Mouse (Mus musculus) activated CD4-positive, CD25-positive, alpha-beta regulatory T cell, adult 4 months (primary cell): ENCODE results near the gene Olfr115. TPM values are rescaled to one million over a fixed set of nuclear protein-coding genes. Genes with fewer than 3 reads are reported as not detected.

Experiments
- ATAC-seq: one replicate; pipeline ENCODE4 v1.8.0; 2017
- polyA plus RNA-seq, 2 experiments: library from polyadenylated mRNA; unstranded; fragments of 100-300 nt; shearing (Covaris generic); gene quantifications; one replicate each; pipeline ENCODE4 v1.2.1; 2017

Olfr115 gene
- under 1 TPM in 1 of 2 experiments, not detected in 1; 0.37 TPM for polyA plus RNA-seq

DNA sequence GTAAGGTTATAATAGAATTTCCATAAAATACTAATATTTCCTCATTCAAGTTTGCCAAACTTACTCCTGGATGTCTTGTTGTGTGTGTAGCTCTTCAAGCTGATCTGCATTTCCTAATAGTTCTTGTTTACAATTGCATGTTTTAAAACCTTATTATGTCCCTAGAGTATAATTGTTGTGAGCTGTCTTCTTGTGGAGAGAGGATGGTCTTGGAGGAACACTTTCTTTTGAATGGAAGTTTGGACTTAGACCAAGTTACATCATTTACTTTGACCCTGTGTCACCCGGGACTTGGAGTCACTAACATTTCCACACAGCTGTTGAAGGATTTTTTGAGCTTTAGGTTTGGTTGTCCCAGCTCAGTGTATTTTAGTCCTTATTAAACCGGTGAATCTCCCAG lies at the start of gene Olfr115, which contains the start of gene Olfr116:
Gene Olfr115, minus strand, starts transcription at position 101 of the 400 bp plus-strand sequence.
Gene Olfr116, minus strand, starts transcription at position 191 of the 400 bp plus-strand sequence.
- ATAC-seq, result no peak

DNA sequence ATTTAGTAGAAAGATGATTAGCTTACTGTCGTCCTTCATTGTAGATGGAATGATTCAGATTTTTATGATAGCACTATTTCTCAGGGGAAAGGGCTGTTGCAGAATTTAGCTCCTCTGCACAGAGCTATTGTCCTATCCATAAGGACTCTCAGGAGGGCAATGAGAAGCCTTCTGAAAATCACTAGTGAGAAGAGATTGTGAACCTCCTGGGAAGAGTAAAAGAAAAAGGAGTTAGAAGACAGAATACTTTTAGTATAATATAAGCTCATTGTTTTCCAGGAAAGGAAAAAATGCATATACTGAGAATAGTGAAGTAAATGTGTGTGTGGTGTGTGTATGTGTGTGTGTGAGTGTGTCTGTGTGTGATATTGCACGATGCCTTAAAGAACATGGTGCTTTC lies 39.8 kb upstream of the Olfr115 start, which contains the start of gene Olfr118:
Gene Olfr118, plus strand, starts transcription at position 301 of the 400 bp plus-strand sequence.
- ATAC-seq, result no peak

GRCm38 (mm10) chr17:37663682-37664081 lies 36.8 kb upstream of the Olfr115 start, which contains the start of gene Olfr117:
TSS of gene Olfr117 (minus strand) at chr17:37663782.
- ATAC-seq, result no peak

- ATAC-seq, result no peak
Measured at GRCm38 (mm10) chr17:37592643-37593042, 34.3 kb downstream of the Olfr115 start, which contains the start of gene Olfr114. TSS of gene Olfr114 (minus strand) at chr17:37592743.

- ATAC-seq, result no peak
Measured at GRCm38 (mm10) chr17:37577563-37577962, 49.3 kb downstream of the Olfr115 start, which contains the start of gene Olfr113. TSS of gene Olfr113 (minus strand) at chr17:37577663.

- ATAC-seq, result no peak
Measured at GRCm38 (mm10) chr17:37569351-37569750, 57.6 kb downstream of the Olfr115 start, which contains the start of gene Olfr112. TSS of gene Olfr112 (minus strand) at chr17:37569451.

Other genes with a start within 250 kb of the Olfr115 start
- gene Olfr105-ps, start 248.1 kb downstream of the Olfr115 start, polyA plus RNA-seq, result not detected
- gene Olfr106-ps, start 236.7 kb downstream of the Olfr115 start, polyA plus RNA-seq, result not detected
- under 1 TPM in 1 of 2 experiments, not detected in 1; 0.12 TPM for gene Olfr107, start 227.9 kb downstream of the Olfr115 start, polyA plus RNA-seq
- not detected for gene Olfr108, start 181.6 kb downstream of the Olfr115 start, polyA plus RNA-seq
- not detected for gene Olfr109, start 168.2 kb downstream of the Olfr115 start, polyA plus RNA-seq
- not detected for gene H2-M2, start 143.6 kb downstream of the Olfr115 start, polyA plus RNA-seq
- gene Olfr110, start 134.6 kb downstream of the Olfr115 start, polyA plus RNA-seq, result not detected
- gene Olfr111, start 119.1 kb downstream of the Olfr115 start, polyA plus RNA-seq, result not detected
- gene Olfr112, start 57.7 kb downstream of the Olfr115 start, polyA plus RNA-seq, result not detected
- gene Olfr113, start 49.4 kb downstream of the Olfr115 start, polyA plus RNA-seq, result not detected
- gene Olfr114, start 34.4 kb downstream of the Olfr115 start, polyA plus RNA-seq, result not detected
- gene Olfr116, start 90 bp upstream of the Olfr115 start, polyA plus RNA-seq, result not detected
- gene Olfr117, start 36.7 kb upstream of the Olfr115 start, polyA plus RNA-seq, result not detected
- under 1 TPM; 0.27 to 0.49 TPM for gene Olfr118, start 39.9 kb upstream of the Olfr115 start, polyA plus RNA-seq
- gene Olfr119, start 69.5 kb upstream of the Olfr115 start, polyA plus RNA-seq, result not detected
- gene Olfr120, start 94.7 kb upstream of the Olfr115 start, polyA plus RNA-seq, result not detected
- gene Olfr121, start 121.7 kb upstream of the Olfr115 start, polyA plus RNA-seq, result not detected
- not detected for gene Olfr122, start 141.5 kb upstream of the Olfr115 start, polyA plus RNA-seq
- gene Olfr123, start 166.4 kb upstream of the Olfr115 start, polyA plus RNA-seq, result not detected
- not detected for gene Olfr124, start 172.8 kb upstream of the Olfr115 start, polyA plus RNA-seq
- gene Olfr125, start 205.8 kb upstream of the Olfr115 start, polyA plus RNA-seq, result not detected
- gene Olfr126, start 220.4 kb upstream of the Olfr115 start, polyA plus RNA-seq, result not detected